Mouse (Mus musculus): ENCODE data around the gene Agpat4. TPM values are rescaled to one million over a fixed set of nuclear protein-coding genes. Genes with fewer than 3 reads are reported as not detected.

Agpat4 gene
- 8.4 and 8.6 TPM in 2 replicates for polyA plus RNA-seq (2012; rRNA removed)

DNA sequence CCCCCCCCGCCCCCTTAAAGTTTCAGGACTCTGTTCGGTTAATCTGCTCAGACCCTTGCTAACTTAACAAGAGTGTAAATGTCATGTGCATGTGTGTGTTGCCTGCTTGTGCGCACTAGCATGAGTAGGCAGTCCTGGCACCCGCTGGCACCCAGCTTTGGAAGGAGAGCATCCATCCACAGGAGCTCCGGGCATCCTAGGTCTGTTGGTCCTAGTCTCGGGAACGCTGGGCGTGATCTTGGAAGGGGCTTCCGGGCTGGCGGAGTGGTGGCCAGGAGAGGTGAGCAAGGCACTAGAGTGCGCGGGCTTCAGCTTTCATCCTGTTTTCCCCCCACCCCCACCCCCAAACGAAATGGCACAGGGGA, at the start of gene Agpat4:
Agpat4 (plus strand) TSS at position 144 of the 365 bp plus-strand sequence.

Other genes with a start within 250 kb of the Agpat4 start
- gene Map3k4, start 200.1 kb downstream of the Agpat4 start, polyA plus RNA-seq (2012; rRNA removed): 6.0 and 6.5 TPM in 2 replicates

All from liver, embryonic 18 days (tissue).